Mouse (Mus musculus) liver, adult 10 weeks (tissue): ENCODE data around the gene Rtbdn. TPM values are rescaled to one million over a fixed set of nuclear protein-coding genes. Genes with fewer than 3 reads are reported as not detected.

Source experiments
- polyA plus RNA-seq: library from polyadenylated mRNA; stranded (reverse); fragments of 350-450 nt; fragmentation: Illumina TruSeq; extraction: RNeasy Lipid Tissue Mini Kit (QIAGEN cat#74804); gene quantifications from one replicate; pipeline ENCODE4 v1.2.3, GENCODE M21; 2014; ENCODE audit warnings: low read depth, low replicate concordance

Rtbdn gene
- polyA plus RNA-seq: not detected

GRCm38 (mm10) chr8:84946528-84947240, at the start of gene Rtbdn:
Gene Rtbdn, plus strand, starts transcription at chr8:84946991.

GRCm38 (mm10) chr8:84901752-84902151, 45.0 kb upstream of the Rtbdn start, which contains the start of gene Klf1:
Gene Klf1, plus strand, starts transcription at chr8:84901928.

GRCm38 (mm10) chr8:84908421-84909161, 38.2 kb upstream of the Rtbdn start, which contains the start of gene Dnase2a:
Gene Dnase2a, plus strand, starts transcription at chr8:84908560.

GRCm38 (mm10) chr8:84936962-84937546, 9.7 kb upstream of the Rtbdn start, which contains the start of gene Mast1:
Gene Mast1, minus strand, starts transcription at chr8:84937359.

GRCm38 (mm10) chr8:84969241-84970134, 22.7 kb downstream of the Rtbdn start, which contains the start of the genes Gm49661, Prdx2 and Rnaseh2a:
Gene Gm49661, minus strand, starts transcription at chr8:84969433.
Gene Prdx2, plus strand, starts transcription at chr8:84969587.
Gene Rnaseh2a, minus strand, starts transcription at chr8:84969767.

GRCm38 (mm10) chr8:84978248-84978940, 31.6 kb downstream of the Rtbdn start, which contains the start of gene Junb:
Gene Junb, minus strand, starts transcription at chr8:84978718.

GRCm38 (mm10) chr8:84990349-84990748, 43.6 kb downstream of the Rtbdn start, which contains the start of gene Hook2:
Gene Hook2, plus strand, starts transcription at chr8:84990603.

Other genes with a start within 250 kb of the Rtbdn start
- gene Lyl1, start 245.5 kb upstream of the Rtbdn start, polyA plus RNA-seq: not detected
- gene G430095P16Rik, start 224.0 kb upstream of the Rtbdn start, polyA plus RNA-seq: not detected
- 13.6 TPM for gene Nfix, start 146.6 kb upstream of the Rtbdn start, polyA plus RNA-seq
- gene Dand5, start 124.2 kb upstream of the Rtbdn start, polyA plus RNA-seq: 1.3 TPM
- 0.74 TPM for gene Gadd45gip1, start 115.5 kb upstream of the Rtbdn start, polyA plus RNA-seq
- 9.8 TPM for gene Rad23a, start 106.3 kb upstream of the Rtbdn start, polyA plus RNA-seq
- gene Calr, start 100.1 kb upstream of the Rtbdn start, polyA plus RNA-seq: 778 TPM
- 2.9 TPM for gene Farsa, start 90.0 kb upstream of the Rtbdn start, polyA plus RNA-seq
- gene Syce2, start 74.9 kb upstream of the Rtbdn start, polyA plus RNA-seq: 1.8 TPM
- gene Gcdh, start 53.1 kb upstream of the Rtbdn start, polyA plus RNA-seq: 511 TPM
- 1.0 TPM for gene Klf1, start 45.1 kb upstream of the Rtbdn start, polyA plus RNA-seq
- gene Dnase2a, start 38.4 kb upstream of the Rtbdn start, polyA plus RNA-seq: 9.4 TPM
- gene Mast1, start 9.6 kb upstream of the Rtbdn start, polyA plus RNA-seq: not detected
- not detected for gene Gm49661, start 22.4 kb downstream of the Rtbdn start, polyA plus RNA-seq
- gene Prdx2, start 22.6 kb downstream of the Rtbdn start, polyA plus RNA-seq: 42.1 TPM
- 2.5 TPM for gene Rnaseh2a, start 22.8 kb downstream of the Rtbdn start, polyA plus RNA-seq
- 0.50 TPM for gene Junb, start 31.7 kb downstream of the Rtbdn start, polyA plus RNA-seq
- gene Hook2, start 43.6 kb downstream of the Rtbdn start, polyA plus RNA-seq: 4.8 TPM
- gene Best2, start 67.5 kb downstream of the Rtbdn start, polyA plus RNA-seq: not detected
- gene Asna1, start 78.3 kb downstream of the Rtbdn start, polyA plus RNA-seq: 7.6 TPM
- gene Trir, start 79.8 kb downstream of the Rtbdn start, polyA plus RNA-seq: 16.7 TPM
- gene Tnpo2, start 89.9 kb downstream of the Rtbdn start, polyA plus RNA-seq: 5.4 TPM
- 2.5 TPM for gene Fbxw9, start 113.1 kb downstream of the Rtbdn start, polyA plus RNA-seq
- not detected for gene Gm5741, start 121.0 kb downstream of the Rtbdn start, polyA plus RNA-seq
- gene Dhps, start 124.8 kb downstream of the Rtbdn start, polyA plus RNA-seq: 7.5 TPM
- gene Wdr83os, start 133.7 kb downstream of the Rtbdn start, polyA plus RNA-seq: 11.6 TPM
- 2.8 TPM for gene Wdr83, start 134.3 kb downstream of the Rtbdn start, polyA plus RNA-seq
- 12.2 TPM for gene Man2b1, start 136.3 kb downstream of the Rtbdn start, polyA plus RNA-seq
- 1.7 TPM for gene Zfp791, start 176.1 kb downstream of the Rtbdn start, polyA plus RNA-seq
- not detected for gene Cks1brt, start 204.9 kb downstream of the Rtbdn start, polyA plus RNA-seq